Mouse (Mus musculus): ENCODE data around the gene Celf6. TPM values are rescaled to one million over a fixed set of nuclear protein-coding genes. Genes with fewer than 3 reads are reported as not detected.

Celf6 gene
- total RNA-seq, 1 experiment = 0.13 TPM

- H3K27ac ChIP-seq (ENCODE audit: insufficient read depth, low read depth, low read length, poor library complexity, severe bottlenecking) = no peak overlapping the region
- peaks cover 0 to 7% of the 10 kb centered on the region in 2 experiments; a peak in 1 of 4 replicates for H3K4me1 ChIP-seq (ENCODE audit: control insufficient read depth in 2 of 2, insufficient read depth in 2 of 2, low read length in 2 of 2, poor library complexity in 1 of 2)
- H3K4me3 ChIP-seq (ENCODE audit: insufficient read depth in 1 of 2, low read depth in 1 of 2, low read length in 2 of 2, poor library complexity in 1 of 2, severe bottlenecking in 1 of 2) = no peak overlapping the region
- no peaks in the 10 kb centered on the region for H3K36me3 ChIP-seq (ENCODE audit: control insufficient read depth, insufficient read depth, low read length, poor library complexity, severe bottlenecking)
- in situ Hi-C loops (cut with MboI; ENCODE audit: low sequenced_read_pairs in 2 of 2, unreplicated experiment in 2 of 2) = no loop called here
- H3K9ac ChIP-seq (ENCODE audit: insufficient read depth, low read depth, low read length, poor library complexity, severe bottlenecking) = no peak overlapping the region
- TF ChIP-seq MAFK (IDR thresholded peaks at IDR 0.05; ENCODE audit: insufficient read depth, low read depth, low read length) = no peak
- no peak for TF ChIP-seq ZC3H11A (IDR thresholded peaks at IDR 0.05; ENCODE audit: borderline replicate concordance, low read depth, low read length)
- no peak for TF ChIP-seq ZNF384 (IDR thresholded peaks at IDR 0.05; ENCODE audit: low read depth, low read length)
- TF ChIP-seq HCFC1 (IDR thresholded peaks at IDR 0.05; ENCODE audit: borderline replicate concordance, insufficient read depth, low read length) = no peak
- no peak for TF ChIP-seq CHD2 (IDR thresholded peaks at IDR 0.05; ENCODE audit: low read depth, low read length)
- no peak for DNase-seq (ENCODE audit: low read depth, low spot score)
- H3K9me3 ChIP-seq (ENCODE audit: control insufficient read depth, insufficient read depth, low read depth, low read length) = no peaks in the 10 kb centered on the region
Measured at GRCm38 (mm10) chr9:59601661-59602060, 23.9 kb downstream of the Celf6 start.

DNA sequence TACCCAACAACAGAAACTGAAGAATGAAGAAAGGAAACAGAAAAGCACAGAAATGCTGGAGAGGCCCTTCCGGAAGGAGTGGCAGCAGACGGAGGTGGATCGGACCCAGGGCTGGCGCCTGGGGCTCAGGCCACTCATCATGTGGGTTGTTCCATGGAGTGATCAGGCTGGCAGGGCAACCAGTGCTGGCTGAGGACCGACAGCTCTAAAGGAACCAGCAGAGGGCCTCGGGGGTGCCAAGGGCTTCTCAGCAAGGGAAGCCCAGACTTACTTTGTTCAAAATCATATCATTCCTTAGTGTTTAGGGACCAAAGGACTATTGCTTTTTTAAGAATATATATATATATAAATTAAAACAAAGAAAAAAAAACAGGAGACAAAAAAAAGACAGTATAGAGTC is 28.2 kb downstream of the Celf6 start:
- H3K9ac ChIP-seq (ENCODE audit: insufficient read depth, low read depth, low read length, poor library complexity, severe bottlenecking) = no peak overlapping the region
- no peak for DNase-seq (ENCODE audit: low read depth, low spot score)
- no peak for TF ChIP-seq ZNF384 (IDR thresholded peaks at IDR 0.05; ENCODE audit: low read depth, low read length)
- TF ChIP-seq MAFK (IDR thresholded peaks at IDR 0.05; ENCODE audit: insufficient read depth, low read depth, low read length) = no peak
- TF ChIP-seq CHD2 (IDR thresholded peaks at IDR 0.05; ENCODE audit: low read depth, low read length) = no peak
- no peak for TF ChIP-seq ZC3H11A (IDR thresholded peaks at IDR 0.05; ENCODE audit: borderline replicate concordance, low read depth, low read length)
- TF ChIP-seq HCFC1 (IDR thresholded peaks at IDR 0.05; ENCODE audit: borderline replicate concordance, insufficient read depth, low read length) = no peak
- no peaks in the 10 kb centered on the region for H3K36me3 ChIP-seq (ENCODE audit: control insufficient read depth, insufficient read depth, low read length, poor library complexity, severe bottlenecking)
- no peak overlapping the region for H3K4me3 ChIP-seq (ENCODE audit: insufficient read depth in 1 of 2, low read depth in 1 of 2, low read length in 2 of 2, poor library complexity in 1 of 2, severe bottlenecking in 1 of 2)
- H3K9me3 ChIP-seq (ENCODE audit: control insufficient read depth, insufficient read depth, low read depth, low read length) = no peaks in the 10 kb centered on the region
- H3K4me1 ChIP-seq (ENCODE audit: control insufficient read depth in 2 of 2, insufficient read depth in 2 of 2, low read length in 2 of 2, poor library complexity in 1 of 2) = peaks cover 0 to 7% of the 10 kb centered on the region in 2 experiments; a peak in 1 of 4 replicates
- H3K27ac ChIP-seq (ENCODE audit: insufficient read depth, low read depth, low read length, poor library complexity, severe bottlenecking) = no peak overlapping the region
- in situ Hi-C loops (cut with MboI; ENCODE audit: low sequenced_read_pairs in 2 of 2, unreplicated experiment in 2 of 2) = no loop called here

GRCm38 (mm10) chr9:59610950-59611349 is 33.2 kb downstream of the Celf6 start:
- H3K4me3 ChIP-seq (ENCODE audit: insufficient read depth in 1 of 2, low read depth in 1 of 2, low read length in 2 of 2, poor library complexity in 1 of 2, severe bottlenecking in 1 of 2) = no peak overlapping the region
- no peak overlapping the region for H3K27ac ChIP-seq (ENCODE audit: insufficient read depth, low read depth, low read length, poor library complexity, severe bottlenecking)
- no peak overlapping the region for H3K9ac ChIP-seq (ENCODE audit: insufficient read depth, low read depth, low read length, poor library complexity, severe bottlenecking)
- in situ Hi-C loops (cut with MboI; ENCODE audit: low sequenced_read_pairs in 2 of 2, unreplicated experiment in 2 of 2) = no loop called here
- TF ChIP-seq ZC3H11A (IDR thresholded peaks at IDR 0.05; ENCODE audit: borderline replicate concordance, low read depth, low read length) (no peak), ZNF384 (IDR thresholded peaks at IDR 0.05; ENCODE audit: low read depth, low read length) (no peak), MAFK (IDR thresholded peaks at IDR 0.05; ENCODE audit: insufficient read depth, low read depth, low read length) (no peak), HCFC1 (IDR thresholded peaks at IDR 0.05; ENCODE audit: borderline replicate concordance, insufficient read depth, low read length) (no peak), CHD2 (IDR thresholded peaks at IDR 0.05; ENCODE audit: low read depth, low read length) (no peak)
- H3K9me3 ChIP-seq (ENCODE audit: control insufficient read depth, insufficient read depth, low read depth, low read length) = no peaks in the 10 kb centered on the region
- H3K36me3 ChIP-seq (ENCODE audit: control insufficient read depth, insufficient read depth, low read length, poor library complexity, severe bottlenecking) = no peaks in the 10 kb centered on the region
- H3K4me1 ChIP-seq (ENCODE audit: control insufficient read depth in 2 of 2, insufficient read depth in 2 of 2, low read length in 2 of 2, poor library complexity in 1 of 2) = peaks cover 9% of the 10 kb centered on the region in 2 experiments
- no peak for DNase-seq (ENCODE audit: low read depth, low spot score)

- DNase-seq (ENCODE audit: low read depth, low spot score) = no peak
- no peak overlapping the region for H3K9ac ChIP-seq (ENCODE audit: insufficient read depth, low read depth, low read length, poor library complexity, severe bottlenecking)
- H3K4me1 ChIP-seq (ENCODE audit: control insufficient read depth in 2 of 2, insufficient read depth in 2 of 2, low read length in 2 of 2, poor library complexity in 1 of 2) = peaks cover 9 to 12% of the 10 kb centered on the region in 2 experiments
- no peaks in the 10 kb centered on the region for H3K9me3 ChIP-seq (ENCODE audit: control insufficient read depth, insufficient read depth, low read depth, low read length)
- no peaks in the 10 kb centered on the region for H3K36me3 ChIP-seq (ENCODE audit: control insufficient read depth, insufficient read depth, low read length, poor library complexity, severe bottlenecking)
- H3K4me3 ChIP-seq (ENCODE audit: insufficient read depth in 1 of 2, low read depth in 1 of 2, low read length in 2 of 2, poor library complexity in 1 of 2, severe bottlenecking in 1 of 2) = no peak overlapping the region
- peak; percentile 43; the same call in 1 of the 2 replicates for TF ChIP-seq ZNF384 (IDR thresholded peaks at IDR 0.05; ENCODE audit: low read depth, low read length)
- TF ChIP-seq MAFK (IDR thresholded peaks at IDR 0.05; ENCODE audit: insufficient read depth, low read depth, low read length) = no peak
- in situ Hi-C loops (cut with MboI; ENCODE audit: low sequenced_read_pairs in 2 of 2, unreplicated experiment in 2 of 2) = no loop called here
- no peak overlapping the region for H3K27ac ChIP-seq (ENCODE audit: insufficient read depth, low read depth, low read length, poor library complexity, severe bottlenecking)
Measured at GRCm38 (mm10) chr9:59615797-59616196, 38.1 kb downstream of the Celf6 start.

All from ES-E14 (cell line).